Mouse (Mus musculus): ENCODE results near the gene Timm17a. TPM values are rescaled to one million over a fixed set of nuclear protein-coding genes. Genes with fewer than 3 reads are reported as not detected.

Timm17a gene
- polyA plus RNA-seq, 1 experiment from 2014 or later: 210 TPM

DNA sequence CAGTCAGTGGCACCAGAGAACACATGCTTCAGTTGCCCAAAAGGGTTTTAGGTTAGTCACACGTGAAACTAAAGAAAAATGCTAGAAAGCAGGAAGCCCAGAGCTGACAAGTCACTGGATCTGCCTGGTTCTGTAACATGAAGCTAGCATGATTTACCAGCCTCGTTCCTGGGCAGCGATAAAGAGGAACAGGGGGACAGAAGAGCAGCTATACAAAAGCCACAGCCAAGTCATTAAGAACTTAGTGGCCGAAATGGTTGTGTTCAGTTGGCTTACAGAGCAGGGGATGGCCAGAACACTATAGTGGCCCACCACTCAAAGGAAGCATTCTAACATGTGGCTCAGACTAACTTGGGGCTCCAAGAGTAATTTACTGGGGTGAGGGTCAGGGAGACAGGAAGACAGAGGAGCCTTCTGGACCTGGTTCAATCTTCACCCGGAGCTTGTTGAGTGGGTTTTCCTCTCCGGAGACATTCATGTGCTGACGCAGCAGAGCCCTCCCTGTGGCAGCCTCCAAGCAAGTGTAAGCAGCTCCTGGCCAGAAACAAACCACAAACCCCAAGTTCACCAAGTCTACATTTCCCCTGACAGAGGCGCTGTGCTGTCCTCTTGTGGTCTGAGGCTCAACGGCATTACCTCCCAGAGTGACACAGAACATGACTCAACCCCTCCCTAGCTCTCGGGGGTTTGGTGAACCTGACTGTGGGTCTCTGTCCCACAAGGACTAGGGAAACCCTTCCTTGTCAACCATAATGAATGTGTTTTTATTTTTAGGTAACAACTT is 45.7 kb downstream of the Timm17a start:
- Histone ChIP-seq H3K4me3 (replicated peaks) (no peak overlapping the region), H3K36me3 (peaks cover 88% of the 10 kb centered on the region), H3K9ac (no peak overlapping the region), H3K4me1 (no peaks in the 10 kb centered on the region), H3K27ac (no peak overlapping the region), H3K27me3 (no peaks in the 10 kb centered on the region), H3K9me3 (replicated peaks) (no peaks in the 10 kb centered on the region), H3K4me2 (no peak overlapping the region)
- no peak for ATAC-seq (replicated peaks; ENCODE audit: low FRiP score)
- 70% methylated on average over 10 of the region's 10 CpGs for WGBS

DNA sequence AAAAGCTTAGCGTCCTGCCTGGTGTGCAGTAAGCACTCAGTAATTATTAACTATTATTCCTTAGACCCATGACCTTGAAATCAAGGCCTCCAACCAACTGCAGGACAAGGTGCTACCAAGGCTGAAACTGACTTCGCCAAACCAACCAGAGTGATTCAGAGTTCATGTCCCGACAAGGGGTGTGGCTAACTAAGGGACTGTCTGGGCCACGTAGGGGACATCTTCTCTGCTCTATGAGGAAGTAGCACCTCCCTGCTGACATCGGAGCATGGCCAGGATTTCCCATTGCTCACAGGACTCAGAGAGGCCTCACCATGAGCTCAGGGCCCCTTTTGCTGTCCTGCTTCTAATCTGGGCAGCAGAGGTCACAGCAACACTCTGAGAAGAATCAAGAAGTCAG is 47.7 kb downstream of the Timm17a start:
- ATAC-seq (replicated peaks; ENCODE audit: low FRiP score): 0 out of 2 replicates have a peak, but pooled peaks have one; percentile 24
- Histone ChIP-seq H3K27me3 (no peaks in the 10 kb centered on the region), H3K4me2 (no peak overlapping the region), H3K9ac (no peak overlapping the region), H3K27ac (no peak overlapping the region), H3K4me1 (0 out of 2 replicates have a peak, but pooled peaks cover under 1% of the 10 kb centered on the region), H3K9me3 (replicated peaks) (no peaks in the 10 kb centered on the region), H3K4me3 (replicated peaks) (no peak overlapping the region), H3K36me3 (peaks cover 81% of the 10 kb centered on the region)
- WGBS: 80% methylated on average over 5 of the region's 5 CpGs

DNA sequence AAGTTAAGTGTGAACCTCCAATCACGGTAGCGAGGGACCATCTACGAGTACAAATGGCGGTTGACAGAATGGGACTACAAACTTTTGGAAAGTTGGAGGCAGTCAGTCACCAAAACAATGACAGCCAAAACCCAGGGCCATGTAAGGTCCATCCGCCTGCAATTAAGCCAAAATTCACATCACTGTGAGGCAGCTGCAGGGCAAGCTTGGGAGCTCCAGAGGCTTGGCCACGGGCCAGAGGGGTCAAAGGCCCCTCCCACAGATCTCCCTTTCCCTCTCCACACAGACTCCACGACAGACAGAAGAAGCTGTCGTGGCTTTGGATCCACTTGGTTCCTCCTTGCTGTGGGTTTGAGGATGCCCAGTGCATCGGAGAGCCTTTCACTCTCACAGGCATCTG is 50.3 kb downstream of the Timm17a start:
- Histone ChIP-seq H3K36me3 (peaks cover 65% of the 10 kb centered on the region), H3K9ac (no peak overlapping the region), H3K27ac (no peak overlapping the region), H3K4me2 (no peak overlapping the region), H3K4me1 (peaks cover 16% of the 10 kb centered on the region), H3K4me3 (replicated peaks) (no peak overlapping the region), H3K9me3 (replicated peaks) (no peaks in the 10 kb centered on the region), H3K27me3 (no peaks in the 10 kb centered on the region)
- ATAC-seq (replicated peaks; ENCODE audit: low FRiP score): no peak
- WGBS: 69% methylated on average over 9 of the region's 9 CpGs

DNA sequence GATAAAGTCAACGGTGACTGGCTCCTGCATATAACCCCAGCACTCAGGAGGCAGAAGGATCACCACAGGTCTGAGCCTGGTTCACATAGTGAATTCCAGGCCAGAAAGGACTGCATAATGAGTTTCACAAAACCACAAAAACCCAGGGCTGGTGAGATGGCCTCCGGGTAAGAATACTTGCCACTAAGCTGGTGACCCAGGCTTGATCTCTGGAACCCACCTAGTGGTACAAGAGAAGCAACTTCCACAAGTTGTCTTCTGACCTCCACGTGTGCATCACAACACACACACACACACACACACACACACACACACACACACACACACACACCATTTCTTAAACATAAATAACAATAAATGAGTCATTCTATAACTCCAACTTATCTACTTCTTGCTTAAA is 51.2 kb downstream of the Timm17a start:
- Histone ChIP-seq H3K9me3 (replicated peaks) (no peaks in the 10 kb centered on the region), H3K9ac (no peak overlapping the region), H3K4me2 (no peak overlapping the region), H3K27ac (no peak overlapping the region), H3K4me1 (peaks cover 20% of the 10 kb centered on the region), H3K27me3 (no peaks in the 10 kb centered on the region), H3K36me3 (peaks cover 55% of the 10 kb centered on the region), H3K4me3 (replicated peaks) (no peak overlapping the region)
- no peak for ATAC-seq (replicated peaks; ENCODE audit: low FRiP score)
- 93% methylated on average over 3 of the region's 3 CpGs for WGBS

DNA sequence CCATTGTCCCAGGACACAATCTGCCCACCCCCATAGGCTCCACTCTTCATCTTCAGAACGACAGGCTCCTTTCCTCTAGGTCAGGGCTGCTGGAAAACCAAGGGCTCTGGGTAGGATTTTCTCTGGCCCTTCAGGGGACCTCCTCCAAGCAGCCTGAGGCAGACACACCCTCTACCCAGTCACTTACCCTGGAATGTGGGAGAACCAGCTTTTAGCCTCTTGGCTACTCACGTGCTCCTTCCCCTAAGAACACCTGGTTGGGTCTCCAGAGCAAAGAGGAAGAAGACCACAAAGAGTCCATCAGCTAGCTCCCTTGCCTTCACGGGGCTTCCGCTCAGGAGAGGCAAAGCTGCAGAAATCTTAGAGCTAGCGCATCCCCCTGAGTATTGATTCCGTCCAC is 52.6 kb downstream of the Timm17a start:
- peaks cover 29% of the 10 kb centered on the region for H3K4me1 ChIP-seq
- no peaks in the 10 kb centered on the region for H3K27me3 ChIP-seq
- peak overlapping the region; percentile 25; the same call in 1 of the 2 replicates for H3K27ac ChIP-seq
- H3K36me3 ChIP-seq: peaks cover 42% of the 10 kb centered on the region
- no peak overlapping the region for H3K4me3 ChIP-seq (replicated peaks)
- no peak for ATAC-seq (replicated peaks; ENCODE audit: low FRiP score)
- no peak overlapping the region for H3K9ac ChIP-seq
- H3K9me3 ChIP-seq (replicated peaks): no peaks in the 10 kb centered on the region
- no peak overlapping the region for H3K4me2 ChIP-seq
- WGBS: 64% methylated on average over 6 of the region's 6 CpGs

DNA sequence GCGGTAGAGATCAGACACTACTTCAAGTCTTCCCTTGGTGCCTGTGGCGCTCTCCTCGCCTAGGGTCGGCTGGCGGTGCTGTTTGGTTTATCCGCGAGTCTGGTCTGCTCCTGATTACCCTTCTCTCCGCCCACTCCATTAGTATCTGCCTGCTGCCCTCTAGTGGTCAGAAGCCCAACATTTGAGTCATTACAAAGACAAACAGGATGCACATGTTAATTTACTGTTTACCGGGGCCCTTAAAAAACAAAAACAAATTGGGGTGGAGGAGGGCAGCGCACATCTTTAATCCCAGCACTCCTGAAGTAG is 54.5 kb downstream of the Timm17a start:
- WGBS: under 1% methylated on average over 10 of the region's 10 CpGs
- H3K27ac ChIP-seq: peak overlapping the region; percentile 93
- peak overlapping the region; percentile 27; the same call in 1 of the 2 replicates for H3K9ac ChIP-seq
- no peaks in the 10 kb centered on the region for H3K27me3 ChIP-seq
- peak; percentile 75 for ATAC-seq (replicated peaks; ENCODE audit: low FRiP score)
- H3K4me2 ChIP-seq: peak overlapping the region; percentile 66
- H3K4me1 ChIP-seq: peaks cover 39% of the 10 kb centered on the region
- no peaks in the 10 kb centered on the region for H3K9me3 ChIP-seq (replicated peaks)
- peak overlapping the region; percentile 43 for H3K4me3 ChIP-seq (replicated peaks)
- peaks cover 28% of the 10 kb centered on the region for H3K36me3 ChIP-seq

DNA sequence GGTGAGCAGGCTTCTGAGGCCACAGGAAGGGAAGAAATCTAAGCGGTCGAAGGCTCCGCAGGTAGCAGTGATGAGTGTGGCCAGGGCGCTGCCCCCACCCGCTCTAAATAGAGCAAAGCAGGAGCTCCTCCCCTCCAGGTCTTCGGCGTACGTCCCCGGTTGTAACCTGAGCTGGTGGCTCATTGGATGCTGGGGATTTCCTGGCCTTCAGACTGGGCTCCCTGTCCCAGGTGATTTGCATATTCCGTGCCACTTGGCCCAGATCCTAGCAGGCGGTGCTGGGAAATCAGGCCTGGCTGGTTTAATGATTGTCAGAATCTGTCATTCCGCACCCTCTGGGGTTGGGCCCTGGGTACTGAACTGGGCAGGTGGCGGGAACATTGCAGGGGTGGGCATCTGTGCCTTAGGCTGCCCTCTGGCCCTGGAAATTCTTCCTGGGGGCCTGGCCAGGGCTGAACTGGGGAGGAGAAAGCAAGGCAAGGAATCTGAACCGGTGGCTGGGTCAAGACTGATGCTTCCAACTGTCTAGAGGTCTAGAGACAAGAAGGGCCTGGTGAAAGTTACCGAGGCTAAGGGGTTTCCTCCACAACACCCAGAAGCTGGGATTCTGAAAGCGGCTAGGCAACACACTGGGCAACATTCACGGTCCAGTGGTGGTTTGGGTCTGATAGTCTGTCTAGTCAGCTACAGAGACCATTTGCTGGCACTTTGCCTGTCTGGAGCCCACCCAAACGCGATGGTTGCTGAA is 55.0 kb downstream of the Timm17a start, which contains the start of gene Elf3:
Elf3 (minus strand) TSS at position 189 of the 748 bp plus-strand sequence.
- H3K27ac ChIP-seq: peak within 1 kb of the TSS; percentile 93
- peaks cover 23% of the 10 kb centered on the region for H3K36me3 ChIP-seq
- WGBS: 6% methylated on average over 19 of the region's 19 CpGs
- H3K4me1 ChIP-seq: peaks cover 43% of the 10 kb centered on the region
- H3K9ac ChIP-seq: peak within 1 kb of the TSS; percentile 27; the same call in 1 of the 2 replicates
- peak within 1 kb of the TSS; percentile 43 for H3K4me3 ChIP-seq (replicated peaks)
- H3K4me2 ChIP-seq: peak within 1 kb of the TSS; percentile 66
- ATAC-seq (replicated peaks; ENCODE audit: low FRiP score): peak; percentile 94
- H3K27me3 ChIP-seq: no peaks in the 10 kb centered on the region
- no peaks in the 10 kb centered on the region for H3K9me3 ChIP-seq (replicated peaks)

DNA sequence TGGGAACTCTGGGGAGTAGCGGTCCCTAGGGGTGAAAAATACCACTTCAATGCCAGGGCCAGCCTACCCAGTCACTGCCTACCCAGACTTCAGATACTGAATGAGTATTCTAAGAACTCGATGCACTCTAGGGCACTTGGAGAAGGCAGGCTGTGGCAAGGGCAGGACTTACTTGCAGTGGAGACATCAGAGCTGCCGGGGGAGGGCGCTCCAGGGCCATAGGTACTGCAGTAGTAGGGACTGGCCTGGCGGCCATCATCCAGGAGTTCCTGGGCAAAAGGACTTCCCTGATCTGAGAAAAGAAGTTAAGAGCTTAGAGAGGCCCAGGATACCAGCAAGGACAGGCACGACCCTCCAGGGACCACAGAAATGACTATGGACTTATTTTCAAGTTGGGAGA is 57.3 kb downstream of the Timm17a start:
- peak overlapping the region; percentile 43; the same call in 1 of the 2 replicates for H3K4me3 ChIP-seq (replicated peaks)

DNA sequence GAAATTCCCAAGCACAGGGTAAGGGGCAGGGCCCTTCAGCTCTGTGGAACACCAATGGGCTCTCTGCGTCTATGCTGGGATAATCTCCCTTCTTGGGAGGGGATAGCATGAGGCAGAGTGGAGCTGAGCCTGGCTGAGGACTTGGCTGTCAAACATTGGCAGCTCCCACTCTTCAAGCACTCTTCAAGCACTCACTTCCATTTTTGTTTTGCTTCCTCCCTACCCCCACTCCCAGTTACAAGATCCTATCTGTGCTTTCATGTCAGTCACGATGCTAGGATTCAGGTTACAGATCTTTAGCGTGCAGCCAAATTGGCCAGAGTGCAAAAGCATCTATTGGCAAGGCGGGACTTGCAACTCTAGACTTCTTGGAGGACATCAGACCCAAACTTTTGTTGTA is 60.7 kb downstream of the Timm17a start:
- Histone ChIP-seq H3K4me2 (no peak overlapping the region), H3K36me3 (peaks cover 5% of the 10 kb centered on the region; the same call in 1 of the 2 replicates), H3K4me3 (replicated peaks) (no peak overlapping the region), H3K9me3 (replicated peaks) (no peaks in the 10 kb centered on the region), H3K9ac (no peak overlapping the region), H3K4me1 (peaks cover 39% of the 10 kb centered on the region), H3K27ac (no peak overlapping the region), H3K27me3 (peaks cover 16% of the 10 kb centered on the region)
- ATAC-seq (replicated peaks; ENCODE audit: low FRiP score): no peak
- WGBS: 18% methylated on average over 4 of the region's 4 CpGs

More for the DNA sequence above, 57.3 kb downstream of the Timm17a start:
- 78% methylated on average over 6 of the region's 6 CpGs for whole genome bisulfite sequencing
- Histone ChIP-seq H3K27ac (no peak overlapping the region), H3K9me3 (replicated peaks) (no peaks in the 10 kb centered on the region), H3K36me3 (peaks cover 5% of the 10 kb centered on the region; the same call in 1 of the 2 replicates), H3K4me1 (peaks cover 54% of the 10 kb centered on the region), H3K4me2 (peak overlapping the region; percentile 66), H3K9ac (no peak overlapping the region), H3K27me3 (no peaks in the 10 kb centered on the region)
- ATAC-seq (replicated peaks; ENCODE audit: low FRiP score): no peak

DNA sequence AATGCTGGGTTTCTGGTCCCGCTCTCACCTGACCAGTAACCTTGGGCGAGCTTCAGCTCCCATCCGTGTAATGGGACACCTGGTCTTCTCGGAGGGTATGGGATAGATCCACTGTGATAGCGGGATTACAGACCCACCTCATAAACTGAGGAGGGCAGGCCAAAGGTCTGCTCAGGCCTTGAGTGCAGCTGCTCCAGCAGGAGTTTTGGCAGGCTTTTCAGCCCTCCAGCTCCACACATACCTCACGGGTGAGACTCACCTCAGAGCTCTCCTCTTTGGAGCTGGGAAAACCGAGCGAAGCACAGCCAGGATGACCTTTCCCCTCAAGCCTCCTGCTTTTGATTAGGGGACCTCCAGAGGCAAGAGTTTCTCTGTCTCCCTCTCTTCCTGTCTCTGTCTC is 62.2 kb downstream of the Timm17a start:
- H3K4me3 ChIP-seq (replicated peaks): no peak overlapping the region
- no peak for ATAC-seq (replicated peaks; ENCODE audit: low FRiP score)
- no peak overlapping the region for H3K4me2 ChIP-seq
- H3K9me3 ChIP-seq (replicated peaks): no peaks in the 10 kb centered on the region
- H3K9ac ChIP-seq: no peak overlapping the region
- peak overlapping the region; percentile 18; the same call in 1 of the 2 replicates for H3K27ac ChIP-seq
- H3K4me1 ChIP-seq: peaks cover 33% of the 10 kb centered on the region
- peaks cover 16% of the 10 kb centered on the region for H3K27me3 ChIP-seq
- WGBS: 69% methylated on average over 8 of the region's 8 CpGs
- H3K36me3 ChIP-seq: peaks cover 5% of the 10 kb centered on the region; the same call in 1 of the 2 replicates

DNA sequence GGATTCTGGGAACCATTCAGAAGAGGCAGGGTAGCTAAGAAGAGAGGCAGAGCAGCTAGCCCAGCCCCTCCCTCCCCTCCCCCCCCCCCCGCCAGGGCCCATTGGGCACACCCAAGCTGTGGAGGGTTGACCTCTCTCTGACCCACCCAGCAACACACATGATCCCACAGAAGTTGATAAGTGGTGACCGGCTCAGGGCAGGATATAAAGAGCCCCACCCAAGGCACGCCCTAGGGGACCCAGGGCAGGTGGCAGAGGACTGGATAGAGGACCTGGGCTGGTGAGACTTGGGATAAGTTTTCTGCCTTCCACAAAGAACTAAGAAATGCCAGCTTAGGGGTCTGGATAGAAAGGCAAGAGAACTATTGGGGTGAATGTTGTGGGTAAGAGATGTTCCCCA is 62.9 kb downstream of the Timm17a start:
- no peak overlapping the region for H3K4me2 ChIP-seq
- WGBS: 72% methylated on average over 2 of the region's 3 CpGs
- H3K4me1 ChIP-seq: peaks cover 28% of the 10 kb centered on the region
- H3K27me3 ChIP-seq: peaks cover 16% of the 10 kb centered on the region
- no peak; the same call in 1 of the 2 replicates for ATAC-seq (replicated peaks; ENCODE audit: low FRiP score)
- H3K9ac ChIP-seq: no peak overlapping the region
- no peak overlapping the region for H3K4me3 ChIP-seq (replicated peaks)
- no peak overlapping the region for H3K27ac ChIP-seq
- peaks cover 5% of the 10 kb centered on the region; the same call in 1 of the 2 replicates for H3K36me3 ChIP-seq
- H3K9me3 ChIP-seq (replicated peaks): no peaks in the 10 kb centered on the region

DNA sequence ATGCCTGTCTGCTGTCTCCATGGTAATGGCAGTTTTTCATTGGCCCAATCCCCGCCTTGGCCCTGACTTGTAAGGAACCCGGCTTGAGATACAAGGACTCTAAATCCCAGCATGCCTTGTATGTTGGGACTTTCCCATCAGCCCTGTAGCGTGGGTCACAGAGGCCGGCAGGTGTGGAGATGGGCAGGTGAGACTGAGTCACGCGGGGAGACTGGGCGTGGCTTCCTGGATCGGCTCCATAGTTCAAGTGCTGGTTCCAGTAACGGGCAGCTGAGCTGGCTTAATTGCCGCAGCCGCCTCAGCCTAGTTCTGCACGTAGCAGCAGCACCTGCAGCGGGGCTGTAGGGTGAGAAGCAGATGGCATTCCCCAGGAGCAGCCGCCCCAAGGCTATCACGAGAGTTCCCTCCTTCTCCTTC is 65.1 kb downstream of the Timm17a start:
- peak; percentile 78 for ATAC-seq (replicated peaks; ENCODE audit: low FRiP score)
- WGBS: 5% methylated on average over 15 of the region's 15 CpGs
- Histone ChIP-seq H3K4me3 (replicated peaks) (peak overlapping the region; percentile 19), H3K27me3 (peaks cover 16% of the 10 kb centered on the region), H3K36me3 (no peaks in the 10 kb centered on the region), H3K9me3 (replicated peaks) (no peaks in the 10 kb centered on the region), H3K27ac (0 out of 2 replicates have a peak overlapping the region, but pooled peaks have one; percentile 54), H3K4me2 (peak overlapping the region; percentile 51), H3K4me1 (peaks cover 15% of the 10 kb centered on the region), H3K9ac (no peak overlapping the region)

Measured in kidney, embryonic 15.5 days (tissue).